Mouse (Mus musculus): Measurements from ENCODE around the gene Tut7. TPM values are rescaled to one million over a fixed set of nuclear protein-coding genes. Genes with fewer than 3 reads are reported as not detected.
"Not testable (repeated sequence)": the region's sequence is repeated elsewhere in the genome, so short reads cannot be mapped to it uniquely, and the experiment has no call there.

Gene Tut7
- polyA plus RNA-seq, 1 experiment = 36.6 TPM

DNA sequence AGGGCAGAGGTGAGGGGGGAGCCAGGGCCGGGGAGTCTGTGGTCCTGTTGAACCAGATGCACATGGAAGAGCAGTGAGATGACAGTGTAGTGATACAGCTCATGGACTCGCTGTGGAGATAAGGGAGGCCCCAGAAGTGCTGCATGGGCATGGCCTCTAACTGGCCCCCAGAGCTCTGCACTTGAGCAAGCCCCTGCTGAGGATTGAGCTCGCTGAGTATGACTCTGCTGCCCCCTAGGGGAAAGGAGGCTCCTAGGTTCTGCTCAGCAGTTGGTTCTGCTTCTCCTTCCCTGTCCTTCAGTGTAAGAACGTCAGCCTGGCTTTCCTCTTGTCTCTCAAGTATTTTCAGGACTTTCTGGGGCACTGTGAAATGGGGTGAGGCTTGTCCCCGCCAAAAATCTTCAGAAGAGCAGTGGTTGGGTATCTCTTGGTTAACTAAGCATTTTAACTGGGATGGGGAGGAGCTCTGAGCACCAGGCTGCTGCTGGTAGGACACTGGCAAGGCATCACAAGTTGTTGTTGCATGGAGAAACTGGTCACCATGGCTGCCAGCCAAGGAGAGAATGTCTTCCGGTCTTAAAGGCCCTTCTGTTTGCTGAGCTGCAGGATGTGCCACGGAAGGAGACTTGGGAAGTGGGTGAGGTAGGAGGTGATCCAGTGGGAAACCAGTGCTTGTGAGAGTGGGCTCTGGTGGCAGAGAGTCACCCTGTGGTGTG lies 94.4 kb downstream of the Tut7 start:
- Histone ChIP-seq H3K27ac (ENCODE audit: insufficient read depth, low read length) (no peak overlapping the region), H3K4me1 (ENCODE audit: control insufficient read depth, insufficient read depth, low read length) (no peaks in the 10 kb centered on the region), H3K4me3 (ENCODE audit: insufficient read depth, low read length) (no peak overlapping the region)
- peak; percentile 96 for TF ChIP-seq CTCF (IDR thresholded peaks at IDR 0.05; ENCODE audit: extremely low read depth, insufficient read depth, low read length)
- TF ChIP-seq POLR2A (IDR thresholded peaks at IDR 0.05; ENCODE audit: extremely low read depth, insufficient read depth, low read length) = no peak

DNA sequence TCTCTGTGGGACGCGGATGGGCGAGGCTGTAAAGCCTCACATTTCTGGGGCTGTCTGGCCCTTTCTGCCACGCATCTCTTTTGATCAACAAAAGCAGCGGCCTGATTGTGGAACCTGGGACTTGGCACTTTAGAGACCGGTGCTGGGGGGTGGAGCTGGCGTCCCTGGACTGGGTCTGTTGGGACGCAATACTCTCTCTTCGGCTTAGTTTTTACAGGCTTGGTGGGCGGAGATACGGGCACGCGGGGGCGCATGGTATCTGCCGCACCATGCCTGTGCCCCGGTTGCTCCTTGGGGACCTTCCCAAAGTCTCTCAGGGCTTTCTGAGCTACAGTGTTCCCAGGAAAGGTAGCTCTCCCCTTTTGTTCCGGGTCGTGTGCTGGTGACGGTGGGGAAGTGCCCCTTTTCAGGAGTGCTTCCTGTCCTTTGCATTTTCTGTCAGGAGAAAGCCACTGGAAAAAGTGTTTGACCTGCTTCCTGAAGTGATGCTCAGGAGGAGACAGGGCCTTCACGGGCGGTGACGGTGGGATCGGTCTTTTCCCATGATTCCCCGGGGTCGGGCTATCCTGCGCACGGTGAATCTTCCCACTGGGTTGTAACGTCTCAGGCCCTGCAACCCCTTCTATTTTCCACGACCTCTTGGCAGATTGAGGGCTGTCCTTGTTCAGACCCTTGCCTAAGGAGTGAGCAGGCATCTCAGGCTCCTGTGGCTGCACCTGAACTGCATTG lies 96.6 kb downstream of the Tut7 start:
- TF ChIP-seq CTCF (IDR thresholded peaks at IDR 0.05; ENCODE audit: extremely low read depth, insufficient read depth, low read length) (no peak), POLR2A (IDR thresholded peaks at IDR 0.05; ENCODE audit: extremely low read depth, insufficient read depth, low read length) (no peak)
- Histone ChIP-seq H3K4me3 (ENCODE audit: insufficient read depth, low read length) (no peak overlapping the region), H3K27ac (ENCODE audit: insufficient read depth, low read length) (no peak overlapping the region), H3K4me1 (ENCODE audit: control insufficient read depth, insufficient read depth, low read length) (no peaks in the 10 kb centered on the region)

- not testable (repeated sequence) for H3K4me1 ChIP-seq (ENCODE audit: control insufficient read depth, insufficient read depth, low read length); H3K27ac ChIP-seq (ENCODE audit: insufficient read depth, low read length); H3K4me3 ChIP-seq (ENCODE audit: insufficient read depth, low read length)
Observed at GRCm38 (mm10) chr13:59722089-59722488, 100.9 kb downstream of the Tut7 start.

Other genes with a start within 250 kb of the Tut7 start
- gene Agtpbp1, start 237.9 kb downstream of the Tut7 start, polyA plus RNA-seq (2012; rRNA removed) = 105 and 106 TPM in 2 replicates
- gene Naa35, start 237.9 kb downstream of the Tut7 start, polyA plus RNA-seq (2012; rRNA removed) = 78.4 and 79.8 TPM in 2 replicates
- gene Golm1, start 147.3 kb downstream of the Tut7 start, polyA plus RNA-seq (2012; rRNA removed) = 13.1 and 17.0 TPM in 2 replicates
- gene 4921517D22Rik, start 129.0 kb downstream of the Tut7 start, polyA plus RNA-seq (2012; rRNA removed) = not detected in 2 replicates
- gene Spata31d1a, start 112.8 kb downstream of the Tut7 start, polyA plus RNA-seq (2012; rRNA removed) = 0.10 TPM in 1 of 2 replicates, not detected in the other
- gene Spata31d1b, start 110.9 kb downstream of the Tut7 start, polyA plus RNA-seq (2012; rRNA removed) = 0.04 and 0.06 TPM in 2 replicates
- gene Spata31d1d, start 91.4 kb downstream of the Tut7 start, polyA plus RNA-seq (2012; rRNA removed) = 0.04 and 0.08 TPM in 2 replicates
- gene 1700014D04Rik, start 76.4 kb downstream of the Tut7 start, polyA plus RNA-seq (2012; rRNA removed) = 0.34 and 0.56 TPM in 2 replicates
- 255 and 271 TPM in 2 replicates for gene Isca1, start 53.3 kb downstream of the Tut7 start, polyA plus RNA-seq (2012; rRNA removed)
- not detected in 2 replicates for gene Gm49354, start 40.9 kb downstream of the Tut7 start, polyA plus RNA-seq (2012; rRNA removed)

Measured in cortical plate, adult 2 months (tissue).